Mouse (Mus musculus) embryonic facial prominence, embryonic 10.5 days (tissue): ENCODE data around the gene Ppm1l. TPM values are rescaled to one million over a fixed set of nuclear protein-coding genes. Genes with fewer than 3 reads are reported as not detected.
A peak's percentile ranks its signal among the peaks of the same experiment; 100 is the strongest.

Experiments
- DNase-seq: peaks from one replicate; pipeline ENCODE4 v3.0.0-alpha.2; 2017; ENCODE audit warnings: low spot score
- H3K27ac ChIP-seq: fragments of 300-500 bp; sonication (generic); replicated peaks from 2 replicates; pipeline ENCODE4 v1.5.1; 2016; ENCODE audit warnings: mild to moderate bottlenecking
- H3K27me3 ChIP-seq: fragments of 300-500 bp; sonication (generic); replicated peaks from 2 replicates; pipeline ENCODE4 v1.6.1; 2016; ENCODE audit warnings: low read depth, mild to moderate bottlenecking; ENCODE audit not compliant: poor library complexity, severe bottlenecking
- H3K36me3 ChIP-seq: fragments of 300-500 bp; sonication (generic); replicated peaks from 2 replicates; pipeline ENCODE4 v1.6.1; 2016; ENCODE audit warnings: mild to moderate bottlenecking, moderate library complexity
- H3K4me1 ChIP-seq: fragments of 300-500 bp; sonication (generic); 2 replicates; pipeline ENCODE4 v1.6.1; 2016
- H3K4me3 ChIP-seq: fragments of 300-500 bp; sonication (generic); 2 replicates; pipeline ENCODE4 v1.5.1; 2016; ENCODE audit warnings: mild to moderate bottlenecking, moderate library complexity
- H3K9me3 ChIP-seq: fragments of 300-500 bp; sonication (generic); 2 replicates; pipeline ENCODE4 v1.6.1; 2016; ENCODE audit warnings: mild to moderate bottlenecking
- WGBS: fragments of 180-500 bp; shearing (Covaris S2); methylation state at CpG from one replicate; pipeline ENCODE4 v1.1.7; 2016; 5-methylcytosine and 5-hydroxymethylcytosine counted together
- polyA plus RNA-seq: library from polyadenylated mRNA; unstranded; fragments of >200 nt; fragmentation: Nextera tagmentation; extraction: Ambion mirVana; gene quantifications from 2 replicates; pipeline ENCODE4 v1.2.1, GENCODE M21; 2016

Gene Ppm1l
- polyA plus RNA-seq, 1 experiment from 2014 or later = 10.0 TPM

DNA sequence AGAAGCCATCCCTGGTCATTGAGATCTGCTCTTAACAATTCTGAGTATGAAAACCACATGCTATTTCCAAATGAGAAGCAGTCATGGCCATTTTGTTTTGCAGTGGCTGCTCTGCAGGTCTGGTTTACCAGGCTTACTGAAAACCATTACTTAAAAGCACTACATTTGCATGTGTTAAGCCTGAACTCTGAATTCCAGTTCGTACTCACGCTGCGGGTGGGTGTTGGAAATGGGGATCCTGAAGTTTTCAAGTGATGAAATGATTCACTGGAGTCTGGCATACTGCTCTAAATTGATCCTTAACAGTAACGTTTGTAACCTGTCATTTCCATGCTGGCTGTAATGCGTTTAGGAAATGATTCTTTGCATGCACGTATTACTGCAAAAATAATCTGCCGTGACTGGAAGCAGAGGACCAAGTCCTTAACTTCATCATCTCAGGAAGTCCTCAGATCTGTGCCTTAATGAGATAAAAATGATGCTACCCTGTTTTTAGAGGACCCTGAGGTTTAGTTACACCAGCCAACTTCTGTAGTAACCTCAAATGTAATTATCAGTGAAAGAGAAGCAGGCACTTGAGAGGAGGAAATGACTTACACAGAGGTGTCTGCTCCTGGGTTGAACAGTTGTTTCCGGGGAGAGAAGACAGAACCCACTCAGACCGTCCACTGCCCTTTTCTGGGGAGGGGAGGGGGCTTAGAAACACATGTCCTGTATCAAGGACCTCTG lies 151.8 kb downstream of the Ppm1l start:
- Histone ChIP-seq H3K9me3 (no peaks in the 10 kb centered on the region), H3K36me3 (no peaks in the 10 kb centered on the region), H3K4me3 (no peak overlapping the region), H3K4me1 (peaks cover 55% of the 10 kb centered on the region), H3K27ac (0 out of 2 replicates have a peak overlapping the region, but pooled peaks have one; percentile 14), H3K27me3 (no peaks in the 10 kb centered on the region)
- DNase-seq = no peak
- WGBS = 47% methylated on average over 9 of the region's 9 CpGs

- peaks cover 43% of the 10 kb centered on the region for H3K4me1 ChIP-seq
- no peak for DNase-seq
- H3K27ac ChIP-seq = peak overlapping the region; percentile 40; the same call in 1 of the 2 replicates
- 33% methylated on average over 5 of the region's 6 CpGs for WGBS
- no peaks in the 10 kb centered on the region for H3K36me3 ChIP-seq
- no peaks in the 10 kb centered on the region for H3K27me3 ChIP-seq
- H3K9me3 ChIP-seq = no peaks in the 10 kb centered on the region; the same call in 1 of the 2 replicates
- H3K4me3 ChIP-seq = no peak overlapping the region
Measured at GRCm38 (mm10) chr3:69469463-69470141, 152.9 kb downstream of the Ppm1l start.

- Histone ChIP-seq H3K4me3 (no peak overlapping the region), H3K9me3 (no peaks in the 10 kb centered on the region; the same call in 1 of the 2 replicates), H3K27ac (peak overlapping the region; percentile 35; the same call in 1 of the 2 replicates)
Measured at GRCm38 (mm10) chr3:69470142-69470796, 153.6 kb downstream of the Ppm1l start.

DNA sequence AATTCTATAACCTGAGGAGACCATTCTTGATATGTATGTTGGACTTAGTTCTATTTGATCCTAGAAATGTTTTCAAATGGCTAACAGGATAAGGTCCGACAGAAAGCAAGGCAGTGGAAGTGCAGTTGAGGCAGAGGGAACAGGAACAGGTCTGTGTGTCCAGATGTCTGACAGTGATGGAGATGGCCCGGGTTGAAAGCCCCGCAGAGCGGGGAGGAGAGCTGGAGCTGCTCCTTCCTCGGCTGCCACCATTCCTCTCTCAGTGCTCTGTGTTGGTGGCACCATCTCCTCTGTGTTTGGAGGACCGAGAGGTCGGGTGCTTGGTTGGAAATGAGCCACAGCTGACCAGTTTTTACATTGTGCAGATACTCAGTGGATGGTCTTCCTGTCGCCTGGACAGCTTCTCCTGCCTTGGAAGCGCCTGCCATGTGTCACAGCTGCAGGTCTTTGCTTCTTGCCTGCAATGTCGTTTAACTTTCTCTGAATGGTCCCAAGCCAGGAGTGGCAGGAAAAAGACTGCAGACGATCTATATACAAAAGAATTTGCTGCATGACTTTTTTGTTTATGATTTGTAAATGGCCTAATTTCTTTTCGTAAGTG lies 159.3 kb downstream of the Ppm1l start:
- no peaks in the 10 kb centered on the region for H3K36me3 ChIP-seq
- H3K27ac ChIP-seq = no peak overlapping the region
- WGBS = 68% methylated on average over 12 of the region's 12 CpGs
- H3K4me3 ChIP-seq = no peak overlapping the region
- H3K9me3 ChIP-seq = no peaks in the 10 kb centered on the region; the same call in 1 of the 2 replicates
- DNase-seq = no peak
- H3K4me1 ChIP-seq = peaks cover 19% of the 10 kb centered on the region
- H3K27me3 ChIP-seq = no peaks in the 10 kb centered on the region

More at GRCm38 (mm10) chr3:69470142-69470796, 153.6 kb downstream of the Ppm1l start:
- 48% methylated on average over 11 of the region's 11 CpGs for WGBS
- H3K4me1 ChIP-seq = peaks cover 41% of the 10 kb centered on the region
- DNase-seq = peak; percentile 28
- H3K36me3 ChIP-seq = no peaks in the 10 kb centered on the region
- H3K27me3 ChIP-seq = no peaks in the 10 kb centered on the region

GRCm38 (mm10) chr3:69479937-69480336 lies 163.3 kb downstream of the Ppm1l start:
- WGBS = 84% methylated on average over 3 of the region's 3 CpGs
- no peaks in the 10 kb centered on the region for H3K27me3 ChIP-seq
- H3K4me3 ChIP-seq = no peak overlapping the region
- DNase-seq = no peak
- no peaks in the 10 kb centered on the region for H3K36me3 ChIP-seq
- H3K27ac ChIP-seq = no peak overlapping the region
- peaks cover 20% of the 10 kb centered on the region for H3K4me1 ChIP-seq
- no peaks in the 10 kb centered on the region for H3K9me3 ChIP-seq

GRCm38 (mm10) chr3:69481835-69482234 lies 165.2 kb downstream of the Ppm1l start:
- Histone ChIP-seq H3K27me3 (no peaks in the 10 kb centered on the region), H3K4me3 (no peak overlapping the region), H3K27ac (no peak overlapping the region), H3K36me3 (no peaks in the 10 kb centered on the region), H3K4me1 (peaks cover 15% of the 10 kb centered on the region), H3K9me3 (no peaks in the 10 kb centered on the region)
- 35% methylated on average over 4 of the region's 4 CpGs for WGBS
- peak; percentile 59 for DNase-seq

DNA sequence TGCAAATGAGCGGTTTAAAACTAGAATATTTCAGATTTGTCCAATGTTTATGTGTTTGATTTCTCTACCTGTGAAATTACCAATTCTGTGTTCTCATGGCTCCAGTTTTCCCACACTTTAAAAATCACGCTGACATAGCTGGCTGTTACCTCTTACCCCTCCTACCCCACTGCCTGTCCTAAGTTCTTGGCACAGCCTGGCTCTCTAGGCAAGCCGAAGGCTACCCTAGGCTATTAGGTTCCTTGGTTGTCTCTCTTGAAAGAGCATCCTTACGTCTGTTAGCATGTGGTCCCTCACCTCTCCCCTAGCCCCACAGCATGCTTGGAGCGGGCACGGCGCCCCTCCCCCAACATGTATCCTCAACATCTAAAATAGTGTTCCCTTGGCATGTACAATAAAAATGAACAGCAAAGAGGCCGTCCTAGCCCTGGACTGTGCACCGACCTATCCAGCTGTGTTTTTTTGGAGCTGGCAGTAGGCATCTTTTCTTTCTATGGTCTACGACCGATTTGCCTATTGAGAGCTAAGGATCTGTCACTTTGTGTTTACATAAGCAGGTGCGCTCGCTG lies 167.4 kb downstream of the Ppm1l start:
- 84% methylated on average over 13 of the region's 13 CpGs for WGBS
- no peak for DNase-seq

DNA sequence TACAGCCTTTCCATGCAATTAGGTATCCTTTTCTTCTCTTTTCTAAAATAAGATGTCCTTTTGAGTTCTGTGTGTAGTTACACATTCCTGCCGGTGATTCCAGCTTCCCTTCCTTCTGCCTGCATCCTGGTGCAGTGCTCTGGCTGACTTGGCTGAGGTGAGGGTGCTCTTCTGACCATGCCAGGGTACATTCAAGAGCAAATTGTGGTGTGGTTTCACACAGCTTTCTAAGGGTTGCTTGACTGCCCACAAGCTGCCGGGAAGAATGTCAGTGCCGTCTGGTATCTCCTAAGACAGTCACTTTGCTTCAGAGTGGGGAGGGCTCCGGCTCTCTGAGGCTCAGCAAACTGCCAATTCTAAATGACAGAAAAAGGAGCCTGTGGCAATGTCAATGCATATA lies 167.9 kb downstream of the Ppm1l start:
- DNase-seq = no peak
- Histone ChIP-seq H3K27me3 (no peaks in the 10 kb centered on the region), H3K36me3 (no peaks in the 10 kb centered on the region), H3K9me3 (no peaks in the 10 kb centered on the region), H3K4me3 (no peak overlapping the region), H3K4me1 (0 out of 2 replicates have a peak, but pooled peaks cover 2% of the 10 kb centered on the region), H3K27ac (no peak overlapping the region)
- WGBS = 77% methylated on average over 4 of the region's 4 CpGs

More for the DNA sequence above, 167.4 kb downstream of the Ppm1l start:
- Histone ChIP-seq H3K9me3 (no peaks in the 10 kb centered on the region), H3K36me3 (no peaks in the 10 kb centered on the region), H3K4me1 (0 out of 2 replicates have a peak, but pooled peaks cover 2% of the 10 kb centered on the region), H3K27ac (no peak overlapping the region), H3K4me3 (no peak overlapping the region), H3K27me3 (no peaks in the 10 kb centered on the region)

GRCm38 (mm10) chr3:69485347-69485746 lies 168.7 kb downstream of the Ppm1l start:
- Histone ChIP-seq H3K9me3 (no peaks in the 10 kb centered on the region), H3K27me3 (no peaks in the 10 kb centered on the region), H3K36me3 (no peaks in the 10 kb centered on the region), H3K4me1 (peaks cover 4% of the 10 kb centered on the region; the same call in 1 of the 2 replicates), H3K4me3 (no peak overlapping the region), H3K27ac (no peak overlapping the region)
- WGBS = 96% methylated on average over 3 of the region's 3 CpGs
- no peak for DNase-seq

- Histone ChIP-seq H3K27ac (no peak overlapping the region), H3K27me3 (no peaks in the 10 kb centered on the region), H3K36me3 (no peaks in the 10 kb centered on the region), H3K4me3 (no peak overlapping the region), H3K4me1 (peaks cover 4% of the 10 kb centered on the region; the same call in 1 of the 2 replicates), H3K9me3 (no peaks in the 10 kb centered on the region)
- DNase-seq = no peak
- WGBS = 86% methylated on average over 2 of the region's 2 CpGs
Measured at GRCm38 (mm10) chr3:69485756-69486155, 169.1 kb downstream of the Ppm1l start.

DNA sequence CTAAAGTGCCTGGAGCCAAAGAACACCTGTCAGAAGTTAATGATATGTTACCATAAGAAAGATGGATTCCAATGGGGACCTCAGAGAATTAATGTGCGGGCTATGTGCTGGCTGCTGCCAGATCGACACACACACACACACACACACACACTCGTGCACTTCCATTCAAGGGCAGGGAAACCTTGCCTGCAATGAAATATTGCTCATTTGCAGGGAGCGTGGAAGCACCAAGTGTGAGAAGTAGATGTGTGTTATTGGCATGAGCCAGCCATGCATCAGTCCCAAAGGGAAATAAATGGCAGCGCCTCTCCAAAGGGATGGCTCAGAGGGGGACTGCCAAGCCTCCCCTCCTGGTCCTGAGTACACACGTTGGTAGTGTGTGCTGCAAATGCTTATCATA lies 170.8 kb downstream of the Ppm1l start:
- 86% methylated on average over 6 of the region's 6 CpGs for WGBS
- DNase-seq = no peak
- no peaks in the 10 kb centered on the region for H3K27me3 ChIP-seq
- no peak overlapping the region for H3K4me3 ChIP-seq
- H3K27ac ChIP-seq = no peak overlapping the region
- H3K9me3 ChIP-seq = no peaks in the 10 kb centered on the region
- peaks cover 4% of the 10 kb centered on the region; the same call in 1 of the 2 replicates for H3K4me1 ChIP-seq
- no peaks in the 10 kb centered on the region for H3K36me3 ChIP-seq

DNA sequence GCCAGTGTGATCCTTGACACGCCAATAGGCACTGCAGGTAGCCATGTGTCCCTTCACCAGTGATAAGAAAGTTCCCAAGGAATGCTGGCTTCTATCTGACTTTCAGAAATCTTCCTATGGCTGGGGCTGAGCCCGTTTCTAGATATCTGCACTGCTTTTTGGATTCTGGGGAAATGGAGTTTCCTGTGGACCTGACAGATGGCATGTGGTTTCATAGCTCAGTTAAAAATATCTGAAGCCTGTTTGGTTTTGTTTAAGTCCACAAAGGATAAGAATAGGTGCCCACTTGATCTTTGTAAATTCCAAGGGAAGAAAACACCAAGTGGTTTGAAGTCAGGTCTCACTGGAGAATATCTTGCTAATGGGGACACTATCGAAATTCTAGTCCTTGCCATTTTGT lies 173.0 kb downstream of the Ppm1l start:
- H3K27me3 ChIP-seq = no peaks in the 10 kb centered on the region
- WGBS = 85% methylated on average over 3 of the region's 3 CpGs
- H3K4me3 ChIP-seq = no peak overlapping the region
- no peaks in the 10 kb centered on the region for H3K9me3 ChIP-seq
- H3K27ac ChIP-seq = no peak overlapping the region
- H3K4me1 ChIP-seq = peaks cover 3% of the 10 kb centered on the region; the same call in 1 of the 2 replicates
- no peaks in the 10 kb centered on the region for H3K36me3 ChIP-seq
- DNase-seq = no peak
